Mouse (Mus musculus) midbrain, embryonic 16.5 days (tissue): Measurements from ENCODE around the gene Cenpu. TPM values are rescaled to one million over a fixed set of nuclear protein-coding genes. Genes with fewer than 3 reads are reported as not detected.

Experiments
- polyA plus RNA-seq: library from polyadenylated mRNA; unstranded; fragments of >200 nt; fragmentation: Nextera tagmentation; extraction: Ambion mirVana; gene quantifications from 2 replicates; pipeline ENCODE4 v1.2.1, GENCODE M21; 2015

Cenpu gene
- polyA plus RNA-seq, 1 experiment from 2014 or later: 5.7 TPM

Other genes with a start within 250 kb of the Cenpu start
- 17.9 and 20.2 TPM in 2 replicates for gene Acsl1, start 81.0 kb upstream of the Cenpu start, polyA plus RNA-seq
- 7.1 and 8.6 TPM in 2 replicates for gene Primpol, start 65.2 kb downstream of the Cenpu start, polyA plus RNA-seq
- 275 and 285 TPM in 2 replicates for gene Casp3, start 65.3 kb downstream of the Cenpu start, polyA plus RNA-seq
- 7.2 and 10.3 TPM in 2 replicates for gene Irf2, start 187.7 kb downstream of the Cenpu start, polyA plus RNA-seq